Mouse (Mus musculus): ENCODE results near the gene Prdm2.

DNA sequence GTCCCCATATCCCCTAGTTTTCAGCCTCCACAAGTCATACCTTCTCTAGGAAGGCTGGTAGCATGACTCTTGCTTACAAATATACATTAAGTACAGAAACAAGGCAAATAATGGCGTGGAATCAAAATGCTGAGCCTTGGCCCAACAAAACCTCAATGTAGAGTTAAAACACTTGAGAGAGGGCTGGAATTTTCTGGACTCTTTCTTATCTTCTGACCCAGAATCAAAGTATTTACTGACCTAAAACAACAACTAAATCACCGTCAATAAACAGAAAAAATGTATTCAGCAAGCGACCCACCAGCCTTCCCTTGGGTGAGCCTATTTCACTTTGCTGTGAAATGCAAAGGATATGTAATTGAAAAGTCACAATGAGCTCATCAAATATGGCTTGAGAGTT is 52.0 kb downstream of the Prdm2 start:
- no peak for TF ChIP-seq CTCF (IDR thresholded peaks at IDR 0.05; ENCODE audit: extremely low read depth, insufficient read depth, insufficient read length, insufficient replicate concordance)
- TF ChIP-seq POLR2A (IDR thresholded peaks at IDR 0.05; ENCODE audit: low read depth, low read length), result no peak

Measured in spleen, adult 2 months (tissue).